Mouse (Mus musculus) stomach, postnatal 0 days (tissue): Measurements from ENCODE around the gene Clip1. TPM values are rescaled to one million over a fixed set of nuclear protein-coding genes. Genes with fewer than 3 reads are reported as not detected.
A peak's percentile ranks its signal among the peaks of the same experiment; 100 is the strongest.

Experiments used
- ATAC-seq: fragments of 200-750 bp; cut with Nextera tagmentation; 2 replicates; pipeline ENCODE4 v1.8.0; 2017; ENCODE audit not compliant: low FRiP score, low TSS enrichment
- DNase-seq: peaks from one replicate; pipeline ENCODE4 v3.0.0-alpha.2; 2016; ENCODE audit warnings: low spot score
- H3K27ac ChIP-seq: fragments of 300-500 bp; sonication (generic); replicated peaks from 2 replicates; pipeline ENCODE4 v1.5.1; 2014; ENCODE audit warnings: mild to moderate bottlenecking, control low read depth
- H3K27me3 ChIP-seq: fragments of 300-500 bp; sonication (generic); 2 replicates; pipeline ENCODE4 v1.6.1; 2014; ENCODE audit warnings: low read length; ENCODE audit not compliant: control insufficient read depth, insufficient read depth
- H3K36me3 ChIP-seq: fragments of 300-500 bp; sonication (generic); 2 replicates; pipeline ENCODE4 v1.6.1; 2014; ENCODE audit warnings: low read length, mixed read lengths; ENCODE audit not compliant: control insufficient read depth, insufficient read depth
- H3K4me1 ChIP-seq: fragments of 300-500 bp; sonication (generic); replicated peaks from 2 replicates; pipeline ENCODE4 v1.6.1; 2014; ENCODE audit warnings: antibody characterized with exemption; ENCODE audit not compliant: control insufficient read depth, insufficient read depth
- H3K4me2 ChIP-seq: fragments of 300-500 bp; sonication (generic); replicated peaks from 2 replicates; pipeline ENCODE4 v1.6.1; 2014; ENCODE audit warnings: low read depth, mild to moderate bottlenecking, control low read depth, moderate library complexity
- H3K4me3 ChIP-seq: fragments of 300-500 bp; sonication (generic); 2 replicates; pipeline ENCODE4 v1.5.1; 2014; ENCODE audit warnings: low read depth, low read length, control low read depth
- H3K9ac ChIP-seq: fragments of 300-500 bp; sonication (generic); 2 replicates; pipeline ENCODE4 v1.6.1; 2014; ENCODE audit warnings: mild to moderate bottlenecking, low read length, control low read depth, mixed read lengths
- H3K9me3 ChIP-seq: fragments of 300-500 bp; sonication (generic); 2 replicates; pipeline ENCODE4 v1.6.1; 2016; ENCODE audit warnings: low read length; ENCODE audit not compliant: control insufficient read depth
- CTCF ChIP-seq: IDR thresholded peaks from 2 replicates; pipeline ENCODE4 v1.5.1; 2016; ENCODE audit warnings: antibody characterized with exemption, low read depth, mild to moderate bottlenecking, moderate library complexity
- EP300 ChIP-seq: optimal IDR thresholded peaks from 2 replicates; pipeline ENCODE3; 2016; ENCODE audit warnings: antibody characterized with exemption
- WGBS: fragments of 180-500 bp; shearing (Covaris S2); extraction: QIAGEN DNeasy Blood & Tissue Kit; methylation state at CpG from one replicate; pipeline ENCODE4 v1.1.7; 2014; 5-methylcytosine and 5-hydroxymethylcytosine counted together
- polyA plus RNA-seq: library from polyadenylated mRNA; unstranded; fragments of >200 nt; fragmentation: Nextera tagmentation; extraction: Ambion mirVana; gene quantifications from 2 replicates; pipeline ENCODE4 v1.2.1, GENCODE M21; 2015

Clip1 gene
- polyA plus RNA-seq, 1 experiment from 2014 or later, result 41.4 TPM

- no peak for TF ChIP-seq CTCF
- TF ChIP-seq EP300, result no peak
- no peaks in the 10 kb centered on the region for H3K36me3 ChIP-seq
- no peak for ATAC-seq
- no peak for DNase-seq
- H3K4me1 ChIP-seq, result peaks cover 4% of the 10 kb centered on the region; the same call in 1 of the 2 replicates
- no peak overlapping the region for H3K9ac ChIP-seq
- H3K27ac ChIP-seq, result peak overlapping the region; percentile 67
- no peaks in the 10 kb centered on the region for H3K9me3 ChIP-seq
- WGBS, result 66% methylated on average over 9 of the region's 9 CpGs
- H3K27me3 ChIP-seq, result no peaks in the 10 kb centered on the region
- H3K4me3 ChIP-seq, result no peak overlapping the region
- H3K4me2 ChIP-seq, result no peak overlapping the region
Observed at GRCm38 (mm10) chr5:123669991-123670799, 14.2 kb downstream of the Clip1 start.

- Histone ChIP-seq H3K4me2 (no peak overlapping the region), H3K9me3 (no peaks in the 10 kb centered on the region), H3K36me3 (no peaks in the 10 kb centered on the region), H3K4me3 (no peak overlapping the region), H3K27ac (no peak overlapping the region), H3K9ac (no peak overlapping the region), H3K4me1 (peaks cover 2% of the 10 kb centered on the region; the same call in 1 of the 2 replicates), H3K27me3 (no peaks in the 10 kb centered on the region)
- no peak for DNase-seq
- TF ChIP-seq EP300, result no peak
- no peak for TF ChIP-seq CTCF
- 72% methylated on average over 12 of the region's 12 CpGs for WGBS
- no peak; the same call in 1 of the 2 replicates for ATAC-seq
Observed at GRCm38 (mm10) chr5:123667915-123668314, 16.5 kb downstream of the Clip1 start.

- DNase-seq (no peak), ATAC-seq (no peak)
- no peaks in the 10 kb centered on the region for H3K36me3 ChIP-seq
- no peaks in the 10 kb centered on the region for H3K27me3 ChIP-seq
- H3K4me3 ChIP-seq, result no peak overlapping the region
- TF ChIP-seq EP300, result no peak
- TF ChIP-seq CTCF, result no peak
- WGBS, result 80% methylated on average over 7 of the region's 7 CpGs
- H3K9me3 ChIP-seq, result no peaks in the 10 kb centered on the region
- no peak overlapping the region for H3K4me2 ChIP-seq
- H3K9ac ChIP-seq, result no peak overlapping the region
- no peak overlapping the region for H3K27ac ChIP-seq
- H3K4me1 ChIP-seq, result peaks cover 3% of the 10 kb centered on the region; the same call in 1 of the 2 replicates
Observed at GRCm38 (mm10) chr5:123665956-123666355, 18.5 kb downstream of the Clip1 start.

GRCm38 (mm10) chr5:123664329-123664728 lies 20.1 kb downstream of the Clip1 start:
- Histone ChIP-seq H3K4me1 (peaks cover 3% of the 10 kb centered on the region; the same call in 1 of the 2 replicates), H3K27ac (no peak overlapping the region), H3K27me3 (no peaks in the 10 kb centered on the region), H3K9me3 (no peaks in the 10 kb centered on the region), H3K4me3 (no peak overlapping the region), H3K36me3 (no peaks in the 10 kb centered on the region), H3K4me2 (no peak overlapping the region), H3K9ac (no peak overlapping the region)
- ATAC-seq, result no peak
- no peak for DNase-seq
- TF ChIP-seq CTCF, result no peak
- no peak for TF ChIP-seq EP300
- WGBS, result 61% methylated on average over 7 of the region's 7 CpGs

GRCm38 (mm10) chr5:123662059-123662458 lies 22.4 kb downstream of the Clip1 start:
- 0 out of 2 replicates have a peak, but pooled peaks cover 3% of the 10 kb centered on the region for H3K4me1 ChIP-seq
- H3K4me3 ChIP-seq, result no peak overlapping the region
- H3K36me3 ChIP-seq, result no peaks in the 10 kb centered on the region
- H3K9ac ChIP-seq, result no peak overlapping the region
- no peak for TF ChIP-seq CTCF
- TF ChIP-seq EP300, result no peak
- no peaks in the 10 kb centered on the region for H3K27me3 ChIP-seq
- H3K27ac ChIP-seq, result peak overlapping the region; percentile 73
- DNase-seq, result no peak
- no peaks in the 10 kb centered on the region for H3K9me3 ChIP-seq
- H3K4me2 ChIP-seq, result no peak overlapping the region
- ATAC-seq, result peak; percentile 47; the same call in 1 of the 2 replicates
- 23% methylated on average over 9 of the region's 9 CpGs for WGBS

- ATAC-seq (peak; percentile 82), DNase-seq (no peak)
Observed at GRCm38 (mm10) chr5:123661602-123662001, 22.8 kb downstream of the Clip1 start.

More at GRCm38 (mm10) chr5:123661602-123662001, 22.8 kb downstream of the Clip1 start:
- no peak for TF ChIP-seq CTCF
- TF ChIP-seq EP300, result no peak
- no peak overlapping the region for H3K9ac ChIP-seq
- WGBS, result 38% methylated on average over 3 of the region's 3 CpGs
- no peak overlapping the region for H3K4me2 ChIP-seq
- H3K27ac ChIP-seq, result peak overlapping the region; percentile 73
- H3K4me3 ChIP-seq, result no peak overlapping the region
- no peaks in the 10 kb centered on the region for H3K36me3 ChIP-seq
- no peaks in the 10 kb centered on the region for H3K9me3 ChIP-seq
- 0 out of 2 replicates have a peak, but pooled peaks cover 3% of the 10 kb centered on the region for H3K4me1 ChIP-seq
- no peaks in the 10 kb centered on the region for H3K27me3 ChIP-seq
